Mouse (Mus musculus): ENCODE measurements around the gene H2-K1. TPM values are rescaled to one million over a fixed set of nuclear protein-coding genes. Genes with fewer than 3 reads are reported as not detected.

Gene H2-K1
- polyA plus RNA-seq, 2 experiments = 25.5 to 27.0 TPM

GRCm38 (mm10) chr17:34038440-34038839 is 38.3 kb upstream of the H2-K1 start:
- DNase-seq (ENCODE audit: low spot score) (no peak), ATAC-seq (ENCODE audit: low FRiP score, low read depth) (peak; percentile 18; the same call in 1 of the 2 replicates)
- Histone ChIP-seq H3K4me2 (replicated peaks; ENCODE audit: low read depth, low read length, severe bottlenecking) (peak overlapping the region; percentile 47), H3K36me3 (ENCODE audit: control insufficient read depth, insufficient read depth, low read length) (peaks cover 45% of the 10 kb centered on the region), H3K4me1 (ENCODE audit: control insufficient read depth, insufficient read depth, low read length) (peaks cover 17% of the 10 kb centered on the region), H3K9me3 (ENCODE audit: control insufficient read depth, low read length) (no peaks in the 10 kb centered on the region), H3K27ac (replicated peaks; ENCODE audit: low read depth, low read length) (peak overlapping the region; percentile 55; the same call in 1 of the 2 replicates), H3K4me3 (replicated peaks; ENCODE audit: low read length) (peak overlapping the region; percentile 41), H3K9ac (ENCODE audit: low read depth, low read length, severe bottlenecking) (peak overlapping the region; percentile 56), H3K27me3 (ENCODE audit: control insufficient read depth, insufficient read depth, low read length) (no peaks in the 10 kb centered on the region)
- no peak for TF ChIP-seq POLR2A (IDR thresholded peaks at IDR 0.05; ENCODE audit: borderline replicate concordance, extremely low read depth, insufficient read depth, insufficient read length)
- 14% methylated on average over 18 of the region's 21 CpGs for WGBS

- H3K9me3 ChIP-seq (ENCODE audit: control insufficient read depth, low read length) = no peaks in the 10 kb centered on the region
- H3K4me2 ChIP-seq (replicated peaks; ENCODE audit: low read depth, low read length, severe bottlenecking) = no peak overlapping the region
- H3K9ac ChIP-seq (ENCODE audit: low read depth, low read length, severe bottlenecking) = no peak overlapping the region
- 0 out of 2 replicates have a peak overlapping the region, but pooled peaks have one; percentile 27 for H3K27ac ChIP-seq (replicated peaks; ENCODE audit: low read depth, low read length)
- ATAC-seq (ENCODE audit: low FRiP score, low read depth) = no peak
- no peak for DNase-seq (ENCODE audit: low spot score)
- 83% methylated on average over 7 of the region's 7 CpGs for WGBS
- H3K4me1 ChIP-seq (ENCODE audit: control insufficient read depth, insufficient read depth, low read length) = peaks cover 27% of the 10 kb centered on the region
- peaks cover 47% of the 10 kb centered on the region for H3K36me3 ChIP-seq (ENCODE audit: control insufficient read depth, insufficient read depth, low read length)
- no peak overlapping the region for H3K4me3 ChIP-seq (replicated peaks; ENCODE audit: low read length)
- H3K27me3 ChIP-seq (ENCODE audit: control insufficient read depth, insufficient read depth, low read length) = no peaks in the 10 kb centered on the region
- TF ChIP-seq POLR2A (IDR thresholded peaks at IDR 0.05; ENCODE audit: borderline replicate concordance, extremely low read depth, insufficient read depth, insufficient read length) = no peak
Observed at GRCm38 (mm10) chr17:34037241-34037640, 37.1 kb upstream of the H2-K1 start.

- H3K4me1 ChIP-seq (ENCODE audit: control insufficient read depth, insufficient read depth, low read length) = peaks cover 27% of the 10 kb centered on the region
- H3K36me3 ChIP-seq (ENCODE audit: control insufficient read depth, insufficient read depth, low read length) = peaks cover 47% of the 10 kb centered on the region
- TF ChIP-seq POLR2A (IDR thresholded peaks at IDR 0.05; ENCODE audit: borderline replicate concordance, extremely low read depth, insufficient read depth, insufficient read length) = no peak
- H3K4me3 ChIP-seq (replicated peaks; ENCODE audit: low read length) = no peak overlapping the region
- no peak overlapping the region for H3K27ac ChIP-seq (replicated peaks; ENCODE audit: low read depth, low read length)
- H3K4me2 ChIP-seq (replicated peaks; ENCODE audit: low read depth, low read length, severe bottlenecking) = no peak overlapping the region
- ATAC-seq (ENCODE audit: low FRiP score, low read depth) (no peak), DNase-seq (ENCODE audit: low spot score) (no peak)
- H3K9me3 ChIP-seq (ENCODE audit: control insufficient read depth, low read length) = no peaks in the 10 kb centered on the region
- 87% methylated on average over 10 of the region's 10 CpGs for WGBS
- no peak overlapping the region for H3K9ac ChIP-seq (ENCODE audit: low read depth, low read length, severe bottlenecking)
- H3K27me3 ChIP-seq (ENCODE audit: control insufficient read depth, insufficient read depth, low read length) = no peaks in the 10 kb centered on the region
Observed at GRCm38 (mm10) chr17:34036647-34037046, 36.5 kb upstream of the H2-K1 start.

GRCm38 (mm10) chr17:34035517-34035916 is 35.4 kb upstream of the H2-K1 start:
- Histone ChIP-seq H3K27me3 (ENCODE audit: control insufficient read depth, insufficient read depth, low read length) (no peaks in the 10 kb centered on the region), H3K4me1 (ENCODE audit: control insufficient read depth, insufficient read depth, low read length) (peaks cover 27% of the 10 kb centered on the region), H3K9me3 (ENCODE audit: control insufficient read depth, low read length) (no peaks in the 10 kb centered on the region), H3K4me2 (replicated peaks; ENCODE audit: low read depth, low read length, severe bottlenecking) (no peak overlapping the region), H3K4me3 (replicated peaks; ENCODE audit: low read length) (no peak overlapping the region), H3K36me3 (ENCODE audit: control insufficient read depth, insufficient read depth, low read length) (peaks cover 49% of the 10 kb centered on the region), H3K9ac (ENCODE audit: low read depth, low read length, severe bottlenecking) (no peak overlapping the region), H3K27ac (replicated peaks; ENCODE audit: low read depth, low read length) (no peak overlapping the region)
- DNase-seq (ENCODE audit: low spot score) (no peak), ATAC-seq (ENCODE audit: low FRiP score, low read depth) (no peak)
- WGBS = 96% methylated on average over 9 of the region's 9 CpGs
- no peak for TF ChIP-seq POLR2A (IDR thresholded peaks at IDR 0.05; ENCODE audit: borderline replicate concordance, extremely low read depth, insufficient read depth, insufficient read length)

- H3K4me1 ChIP-seq (ENCODE audit: control insufficient read depth, insufficient read depth, low read length) = peaks cover 31% of the 10 kb centered on the region
- no peak for DNase-seq (ENCODE audit: low spot score)
- peaks cover 63% of the 10 kb centered on the region for H3K36me3 ChIP-seq (ENCODE audit: control insufficient read depth, insufficient read depth, low read length)
- H3K9me3 ChIP-seq (ENCODE audit: control insufficient read depth, low read length) = no peaks in the 10 kb centered on the region
- 85% methylated on average over 10 of the region's 10 CpGs for WGBS
- no peak for TF ChIP-seq POLR2A (IDR thresholded peaks at IDR 0.05; ENCODE audit: borderline replicate concordance, extremely low read depth, insufficient read depth, insufficient read length)
- ATAC-seq (ENCODE audit: low FRiP score, low read depth) = no peak
- H3K9ac ChIP-seq (ENCODE audit: low read depth, low read length, severe bottlenecking) = no peak overlapping the region
- H3K4me2 ChIP-seq (replicated peaks; ENCODE audit: low read depth, low read length, severe bottlenecking) = no peak overlapping the region
- H3K27me3 ChIP-seq (ENCODE audit: control insufficient read depth, insufficient read depth, low read length) = no peaks in the 10 kb centered on the region
- H3K27ac ChIP-seq (replicated peaks; ENCODE audit: low read depth, low read length) = no peak overlapping the region
- no peak overlapping the region for H3K4me3 ChIP-seq (replicated peaks; ENCODE audit: low read length)
Observed at GRCm38 (mm10) chr17:34034064-34034463, 33.9 kb upstream of the H2-K1 start.

GRCm38 (mm10) chr17:34033441-34033840 is 33.3 kb upstream of the H2-K1 start:
- 90% methylated on average over 9 of the region's 9 CpGs for WGBS
- Histone ChIP-seq H3K4me3 (replicated peaks; ENCODE audit: low read length) (peak overlapping the region; percentile 89), H3K36me3 (ENCODE audit: control insufficient read depth, insufficient read depth, low read length) (peaks cover 69% of the 10 kb centered on the region), H3K9ac (ENCODE audit: low read depth, low read length, severe bottlenecking) (peak overlapping the region; percentile 96; the same call in 1 of the 2 replicates), H3K4me1 (ENCODE audit: control insufficient read depth, insufficient read depth, low read length) (peaks cover 24% of the 10 kb centered on the region), H3K4me2 (replicated peaks; ENCODE audit: low read depth, low read length, severe bottlenecking) (peak overlapping the region; percentile 89; the same call in 1 of the 2 replicates), H3K27ac (replicated peaks; ENCODE audit: low read depth, low read length) (no peak overlapping the region), H3K9me3 (ENCODE audit: control insufficient read depth, low read length) (no peaks in the 10 kb centered on the region), H3K27me3 (ENCODE audit: control insufficient read depth, insufficient read depth, low read length) (no peaks in the 10 kb centered on the region)
- ATAC-seq (ENCODE audit: low FRiP score, low read depth) (no peak), DNase-seq (ENCODE audit: low spot score) (no peak)
- TF ChIP-seq POLR2A (IDR thresholded peaks at IDR 0.05; ENCODE audit: borderline replicate concordance, extremely low read depth, insufficient read depth, insufficient read length) = no peak

Data from limb, embryonic 14.5 days (tissue).